Mouse (Mus musculus) C2C12 (cell line): ENCODE measurements at regions not wholly inside any gene's neighbourhood (a gene's known extent, or its start where the extent isn't known, plus 50 kb on each side); places are given as distances from the start of the nearest gene placed in this dataset.

Experiments used
- H3K27me3 ChIP-seq: one replicate; pipeline ENCODE4 v1.6.1; 2011; ENCODE audit not compliant: control insufficient read depth, insufficient read depth, insufficient read length
- H3K36me3 ChIP-seq: one replicate; pipeline ENCODE4 v1.6.1; 2011; ENCODE audit not compliant: control insufficient read depth, insufficient read depth
- H3K4me3 ChIP-seq: one replicate; pipeline ENCODE4 v1.5.1; 2011; ENCODE audit warnings: mild to moderate bottlenecking, control low read depth; ENCODE audit not compliant: poor library complexity, insufficient read depth, severe bottlenecking
- H3K79me2 ChIP-seq: one replicate; pipeline ENCODE4 v1.6.1; 2011; ENCODE audit not compliant: control insufficient read depth, insufficient read depth
- H3K79me3 ChIP-seq: one replicate; pipeline ENCODE4 v1.6.1; 2011; ENCODE audit warnings: low read depth, control low read depth
- H3ac ChIP-seq: one replicate; pipeline ENCODE3; 2011; ENCODE audit warnings: low read depth; ENCODE audit not compliant: control insufficient read depth, insufficient read length
- CEBPB ChIP-seq: IDR thresholded peaks from one replicate; pipeline ENCODE4 v1.6.1; 2011; ENCODE audit warnings: low read depth, mild to moderate bottlenecking, control low read depth, moderate library complexity
- CTCF ChIP-seq: IDR thresholded peaks from one replicate; pipeline ENCODE4 v1.5.1; 2011; ENCODE audit not compliant: control insufficient read depth, insufficient read depth, insufficient read length
- FOSL1 ChIP-seq: IDR thresholded peaks from one replicate; pipeline ENCODE4 v1.8.0; 2011; ENCODE audit warnings: mild to moderate bottlenecking, low read length; ENCODE audit not compliant: poor library complexity, insufficient read depth, severe bottlenecking
- MAX ChIP-seq: IDR thresholded peaks from one replicate; pipeline ENCODE4 v1.6.1; 2011; ENCODE audit warnings: mild to moderate bottlenecking, control low read depth
- MYOD1 ChIP-seq: IDR thresholded peaks from one replicate; pipeline ENCODE4 v1.6.1; 2011; ENCODE audit warnings: low read depth; ENCODE audit not compliant: control insufficient read depth, insufficient read length
- MYOG ChIP-seq: IDR thresholded peaks from one replicate; pipeline ENCODE4 v1.6.1; 2011; ENCODE audit not compliant: control insufficient read depth, insufficient read length; ENCODE audit errors: extremely low read depth
- USF1 ChIP-seq: IDR thresholded peaks from one replicate; pipeline ENCODE4 v1.6.1; 2011; ENCODE audit warnings: low read depth, mild to moderate bottlenecking, control low read depth, moderate library complexity

DNA sequence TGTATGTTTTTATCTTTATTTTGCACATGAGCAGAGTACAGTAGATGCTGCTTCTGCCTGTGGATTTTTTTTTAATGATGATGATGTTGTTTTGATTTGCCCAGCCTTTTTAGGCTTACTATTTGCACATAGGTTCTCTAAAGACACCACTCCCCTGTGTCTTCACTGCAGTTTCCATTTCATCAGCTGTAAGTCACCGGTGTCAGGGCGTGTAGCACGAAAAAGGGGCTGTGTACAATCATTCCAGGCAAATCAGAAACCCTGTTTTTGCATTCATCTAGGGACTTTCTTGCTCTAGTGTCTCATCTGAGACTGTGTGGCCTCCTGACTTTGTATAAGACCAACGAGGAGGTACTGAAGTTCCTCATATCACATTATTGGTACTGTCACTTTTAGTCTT, 588.6 kb upstream of the Mef2c start:
- TF ChIP-seq CEBPB (no peak), CTCF (no peak), MYOG (no peak), MYOD1 (no peak), USF1 (no peak), MAX (no peak), FOSL1 (no peak)
- H3K36me3 ChIP-seq: no peaks in the 10 kb centered on the region
- no peaks in the 10 kb centered on the region for H3K27me3 ChIP-seq
- H3K79me3 ChIP-seq: no peaks in the 10 kb centered on the region
- no peaks in the 10 kb centered on the region for H3K79me2 ChIP-seq
- H3ac ChIP-seq: no peak overlapping the region
- H3K4me3 ChIP-seq: no peak overlapping the region

- Histone ChIP-seq H3ac (no peak overlapping the region), H3K36me3 (no peaks in the 10 kb centered on the region)
These were observed 573.8 kb upstream of the Mef2c start for GRCm38 (mm10) chr13:82930010-82930409.

GRCm38 (mm10) chr13:82937856-82938255, 566.0 kb upstream of the Mef2c start:
- no peaks in the 10 kb centered on the region for H3K36me3 ChIP-seq
- no peaks in the 10 kb centered on the region for H3K27me3 ChIP-seq
- H3K4me3 ChIP-seq: no peak overlapping the region
- no peak for TF ChIP-seq MYOG
- TF ChIP-seq CTCF: no peak
- TF ChIP-seq CEBPB: no peak
- no peak for TF ChIP-seq USF1
- no peak for TF ChIP-seq FOSL1
- H3ac ChIP-seq: no peak overlapping the region
- no peaks in the 10 kb centered on the region for H3K79me3 ChIP-seq
- H3K79me2 ChIP-seq: no peaks in the 10 kb centered on the region

More at GRCm38 (mm10) chr13:82930010-82930409, 573.8 kb upstream of the Mef2c start:
- H3K79me3 ChIP-seq: no peaks in the 10 kb centered on the region
- H3K27me3 ChIP-seq: no peaks in the 10 kb centered on the region
- TF ChIP-seq MYOG (no peak), USF1 (no peak), MYOD1 (no peak), MAX (no peak), FOSL1 (no peak), CEBPB (no peak), CTCF (no peak)
- H3K4me3 ChIP-seq: no peak overlapping the region
- H3K79me2 ChIP-seq: no peaks in the 10 kb centered on the region

- H3K79me2 ChIP-seq: no peaks in the 10 kb centered on the region
- no peaks in the 10 kb centered on the region for H3K36me3 ChIP-seq
- no peak overlapping the region for H3K4me3 ChIP-seq
- no peak overlapping the region for H3ac ChIP-seq
- no peak for TF ChIP-seq MYOG
- TF ChIP-seq CTCF: no peak
- TF ChIP-seq FOSL1: no peak
- TF ChIP-seq USF1: no peak
- H3K27me3 ChIP-seq: no peaks in the 10 kb centered on the region
- no peaks in the 10 kb centered on the region for H3K79me3 ChIP-seq
These were observed 561.0 kb upstream of the Mef2c start for GRCm38 (mm10) chr13:82942691-82943341.

- Histone ChIP-seq H3K79me2 (no peaks in the 10 kb centered on the region), H3K36me3 (no peaks in the 10 kb centered on the region), H3ac (no peak overlapping the region), H3K79me3 (no peaks in the 10 kb centered on the region), H3K27me3 (no peaks in the 10 kb centered on the region), H3K4me3 (no peak overlapping the region)
- TF ChIP-seq CTCF (no peak), FOSL1 (no peak), MAX (no peak), MYOD1 (no peak), CEBPB (no peak), USF1 (no peak), MYOG (no peak)
These were observed 556.9 kb upstream of the Mef2c start for GRCm38 (mm10) chr13:82946931-82947330.

DNA sequence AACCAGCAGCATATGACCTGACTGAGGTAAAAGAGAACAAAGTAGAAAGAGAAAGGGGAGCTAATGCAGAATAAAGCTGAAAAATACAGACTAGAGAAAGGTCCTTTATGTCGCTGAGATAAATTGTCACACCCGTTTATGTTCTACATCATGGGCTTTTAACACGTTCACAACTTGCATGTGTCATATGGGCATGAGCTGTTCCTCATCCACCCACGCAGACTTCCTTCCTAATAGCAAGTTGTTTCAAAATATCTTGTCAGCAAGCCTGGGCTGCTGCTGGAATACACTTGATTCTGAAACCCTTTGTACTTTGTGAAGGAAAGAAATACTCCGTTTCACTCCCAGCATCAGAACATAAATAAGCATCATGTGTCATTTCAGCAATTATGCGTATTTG, 554.3 kb upstream of the Mef2c start:
- no peaks in the 10 kb centered on the region for H3K79me2 ChIP-seq
- no peak for TF ChIP-seq MYOG
- no peak for TF ChIP-seq CEBPB
- TF ChIP-seq USF1: no peak
- no peak for TF ChIP-seq CTCF
- TF ChIP-seq FOSL1: no peak
- TF ChIP-seq MYOD1: no peak
- TF ChIP-seq MAX: no peak
- no peaks in the 10 kb centered on the region for H3K36me3 ChIP-seq
- H3K27me3 ChIP-seq: no peaks in the 10 kb centered on the region
- H3ac ChIP-seq: no peak overlapping the region
- no peaks in the 10 kb centered on the region for H3K79me3 ChIP-seq
- no peak overlapping the region for H3K4me3 ChIP-seq
